Mouse (Mus musculus): Measurements from ENCODE around the gene Gm10801. TPM values are rescaled to one million over a fixed set of nuclear protein-coding genes. Genes with fewer than 3 reads are reported as not detected.
"Not testable (repeated sequence)": the region's sequence is repeated elsewhere in the genome, so short reads cannot be mapped to it uniquely, and the experiment has no call there.

Gm10801 gene
- not detected for polyA plus RNA-seq (2021)

DNA sequence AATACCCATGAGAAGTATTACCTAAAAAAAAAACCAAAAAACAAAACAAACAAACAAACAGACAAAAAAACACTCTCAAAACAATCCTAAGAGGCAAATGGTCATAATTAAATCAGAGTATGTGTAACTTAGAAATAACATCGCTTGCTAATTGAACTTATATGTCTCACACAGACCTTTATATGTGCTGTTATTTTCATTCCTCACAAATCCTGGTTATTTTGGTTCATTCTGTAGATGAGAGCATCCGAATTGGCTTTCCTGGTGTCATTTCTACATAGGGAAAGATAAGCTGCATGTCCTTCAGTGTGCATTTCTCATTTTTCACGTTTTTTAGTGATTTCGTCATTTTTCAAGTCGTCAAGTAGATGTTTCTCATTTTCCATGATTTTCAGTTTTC is at the start of gene Gm10801:
Gm10801 (plus strand) TSS at position 301 of the 400 bp plus-strand sequence.
- POLR2A ChIA-PET; in situ Hi-C loops (cut with MboI; ENCODE audit: low pct_unique_long_range_greater_than_20kb); DNase-seq (ENCODE audit: low read depth, low spot score); ATAC-seq; CTCF ChIA-PET; H3K27me3 ChIP-seq: not testable (repeated sequence)

DNA sequence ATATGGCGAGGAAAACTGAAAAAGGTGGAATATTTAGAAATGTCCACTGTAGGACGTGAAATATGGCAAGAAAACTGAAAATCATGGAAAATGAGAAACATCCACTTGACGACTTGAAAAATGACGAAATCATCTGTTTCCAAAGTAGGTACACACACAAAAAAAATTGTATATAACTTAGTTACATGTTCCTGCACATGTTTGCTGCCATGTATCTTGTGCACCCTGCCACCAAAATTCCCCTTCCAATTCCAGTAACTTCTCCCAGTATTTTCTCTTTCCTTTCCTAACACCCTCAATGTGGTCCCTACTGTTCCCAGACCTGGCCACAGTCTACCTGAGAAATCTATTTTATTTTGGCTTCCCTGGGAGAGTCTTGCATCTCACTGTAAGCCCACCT is 5.2 kb downstream of the Gm10801 start, which contains the start of gene Gm10800:
Gm10800 (minus strand) TSS at position 101 of the 400 bp plus-strand sequence.
- CTCF ChIA-PET; POLR2A ChIA-PET; DNase-seq (ENCODE audit: low read depth, low spot score); in situ Hi-C loops (cut with MboI; ENCODE audit: low pct_unique_long_range_greater_than_20kb); ATAC-seq; H3K27me3 ChIP-seq: not testable (repeated sequence)

DNA sequence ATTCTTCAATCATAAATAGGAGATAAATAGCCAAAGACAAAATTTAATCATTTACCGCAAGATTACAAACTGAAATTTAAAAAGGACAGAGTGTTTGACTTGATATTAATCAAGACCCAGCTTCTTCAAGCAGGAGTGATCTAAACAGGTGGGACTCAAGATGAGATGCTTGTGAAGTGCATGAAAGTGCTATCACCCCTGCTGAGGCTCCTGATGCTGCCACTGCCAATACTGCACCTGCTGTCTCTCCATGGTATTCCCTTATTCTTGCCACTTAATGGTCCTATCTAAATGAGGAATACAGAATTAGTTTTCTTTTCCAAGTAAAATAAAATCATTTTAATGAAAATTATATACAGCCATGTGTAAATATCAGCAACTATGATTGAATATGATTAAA is 35.5 kb downstream of the Gm10801 start:
- ChIA-PET CTCF (no interaction called here), POLR2A (no interaction called here)
- no peak for TF ChIP-seq CTCF (IDR thresholded peaks at IDR 0.05)
- DNase-seq (ENCODE audit: low read depth, low spot score) (no peak), ATAC-seq (no peak)
- in situ Hi-C loops (cut with MboI; ENCODE audit: low pct_unique_long_range_greater_than_20kb): no loop called here
- H3K27me3 ChIP-seq: no peaks in the 10 kb centered on the region

Other genes starting within 250 kb of the Gm10801 start
- gene Gm10800, start 5.1 kb downstream of the Gm10801 start, polyA plus RNA-seq (2021): 0.18 TPM

Data from Patski (cell line).